Mouse (Mus musculus): ENCODE data around the gene Cel.
A peak's percentile ranks its signal among the peaks of the same experiment; 100 is the strongest.

- TF ChIP-seq CTCF (IDR thresholded peaks at IDR 0.05) (peak; percentile 67), EP300 (IDR thresholded peaks at IDR 0.05) (no peak)
Measured at GRCm38 (mm10) chr2:28525943-28526876, 37.0 kb downstream of the Cel start.
